Mouse (Mus musculus): ENCODE results near the gene Clcnkb. TPM values are rescaled to one million over a fixed set of nuclear protein-coding genes. Genes with fewer than 3 reads are reported as not detected.

Gene Clcnkb
- polyA plus RNA-seq, 1 experiment from 2014 or later: not detected

DNA sequence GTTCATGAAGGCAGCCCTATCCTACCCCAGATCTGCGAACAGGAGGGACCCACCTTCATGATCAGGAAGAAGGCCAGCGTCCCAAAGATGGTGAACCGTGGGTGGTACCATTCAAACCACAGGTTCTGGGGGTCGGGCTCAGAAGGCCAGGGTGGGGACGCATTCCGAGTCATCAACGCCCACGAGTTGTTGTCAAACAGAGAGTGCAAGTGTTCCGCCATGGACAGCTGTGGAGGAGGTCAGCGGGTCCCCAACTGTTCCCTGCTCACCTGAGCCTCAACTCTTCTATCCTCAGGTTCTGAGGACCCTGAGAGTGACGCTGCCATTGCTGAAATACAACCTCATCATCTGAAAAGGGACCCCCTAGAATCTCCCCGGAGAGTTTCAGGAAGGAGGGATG lies 24.5 kb downstream of the Clcnkb start:
- no peak for ATAC-seq (replicated peaks)
- WGBS: 78% methylated on average over 12 of the region's 12 CpGs
- Histone ChIP-seq H3K27me3 (replicated peaks) (no peaks in the 10 kb centered on the region), H3K27ac (no peak overlapping the region), H3K9ac (no peak overlapping the region), H3K4me3 (no peak overlapping the region), H3K9me3 (no peaks in the 10 kb centered on the region), H3K4me1 (no peaks in the 10 kb centered on the region), H3K36me3 (replicated peaks) (no peaks in the 10 kb centered on the region), H3K4me2 (no peak overlapping the region)

DNA sequence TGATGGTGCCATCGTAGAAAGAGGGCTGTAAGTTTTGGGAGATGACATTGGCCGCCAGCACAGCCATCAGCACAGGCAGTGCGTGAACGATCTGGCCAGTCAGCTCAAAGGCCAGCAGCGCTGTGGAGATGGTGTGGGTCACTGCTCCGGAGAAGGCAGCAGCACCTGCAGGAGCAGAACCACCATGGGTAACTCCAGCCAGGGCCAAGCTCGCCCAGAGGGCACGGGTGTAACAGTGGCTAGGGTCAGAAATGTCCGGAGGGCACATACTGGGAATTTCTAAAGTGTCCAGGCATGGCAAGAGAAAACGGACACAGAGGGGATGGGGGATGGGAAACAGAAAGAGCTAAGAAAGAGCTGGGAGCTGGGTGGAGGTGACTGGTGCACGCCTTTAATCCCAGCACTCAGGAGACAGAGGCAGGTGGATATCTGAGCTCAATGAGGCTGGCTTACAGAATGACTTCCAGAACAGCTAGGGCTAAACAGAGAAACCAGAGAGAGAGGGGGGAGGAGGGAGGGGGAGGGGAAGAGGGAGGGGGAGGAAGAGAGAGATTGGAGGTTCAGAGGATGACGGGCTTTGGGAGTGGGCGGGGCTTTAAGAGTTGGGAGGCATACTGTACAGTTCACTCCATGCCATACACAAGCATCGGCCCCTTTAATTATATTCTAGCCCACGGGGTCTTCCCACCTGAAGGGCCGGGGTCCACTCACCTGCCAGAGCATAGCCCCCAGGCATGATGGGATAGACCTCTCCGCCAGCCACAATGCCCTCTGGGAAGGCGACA lies 26.3 kb downstream of the Clcnkb start:
- no peak overlapping the region for H3K9ac ChIP-seq
- ATAC-seq (replicated peaks): no peak
- no peak overlapping the region for H3K4me2 ChIP-seq

GRCm38 (mm10) chr4:141387933-141388332 lies 27.9 kb downstream of the Clcnkb start:
- H3K4me2 ChIP-seq: no peak overlapping the region
- H3K9ac ChIP-seq: no peak overlapping the region
- H3K4me1 ChIP-seq: no peaks in the 10 kb centered on the region
- ATAC-seq (replicated peaks): 0 out of 2 replicates have a peak, but pooled peaks have one; percentile 16
- 67% methylated on average over 5 of the region's 5 CpGs for WGBS
- H3K4me3 ChIP-seq: no peak overlapping the region
- H3K27ac ChIP-seq: no peak overlapping the region
- H3K27me3 ChIP-seq (replicated peaks): peaks cover 18% of the 10 kb centered on the region
- no peaks in the 10 kb centered on the region for H3K36me3 ChIP-seq (replicated peaks)
- H3K9me3 ChIP-seq: no peaks in the 10 kb centered on the region

More for the DNA sequence above, 26.3 kb downstream of the Clcnkb start:
- H3K4me3 ChIP-seq: no peak overlapping the region
- H3K36me3 ChIP-seq (replicated peaks): no peaks in the 10 kb centered on the region
- H3K9me3 ChIP-seq: no peaks in the 10 kb centered on the region
- peaks cover 2% of the 10 kb centered on the region; the same call in 1 of the 2 replicates for H3K27me3 ChIP-seq (replicated peaks)
- H3K4me1 ChIP-seq: no peaks in the 10 kb centered on the region
- 69% methylated on average over 18 of the region's 18 CpGs for WGBS
- H3K27ac ChIP-seq: no peak overlapping the region

GRCm38 (mm10) chr4:141387093-141387784 lies 28.6 kb downstream of the Clcnkb start:
- Histone ChIP-seq H3K27ac (no peak overlapping the region), H3K9me3 (no peaks in the 10 kb centered on the region), H3K9ac (no peak overlapping the region), H3K4me2 (no peak overlapping the region), H3K27me3 (replicated peaks) (peaks cover 25% of the 10 kb centered on the region), H3K36me3 (replicated peaks) (no peaks in the 10 kb centered on the region), H3K4me1 (peaks cover 3% of the 10 kb centered on the region), H3K4me3 (no peak overlapping the region)
- ATAC-seq (replicated peaks): peak; percentile 40; the same call in 1 of the 2 replicates
- 19% methylated on average over 5 of the region's 5 CpGs for WGBS

GRCm38 (mm10) chr4:141386150-141386549 lies 29.7 kb downstream of the Clcnkb start:
- no peaks in the 10 kb centered on the region; the same call in 1 of the 2 replicates for H3K36me3 ChIP-seq (replicated peaks)
- no peak overlapping the region for H3K4me3 ChIP-seq
- no peak overlapping the region for H3K9ac ChIP-seq
- H3K4me2 ChIP-seq: no peak overlapping the region
- peaks cover 8% of the 10 kb centered on the region for H3K4me1 ChIP-seq
- no peak for ATAC-seq (replicated peaks)
- WGBS: 76% methylated on average over 7 of the region's 7 CpGs
- no peak overlapping the region for H3K27ac ChIP-seq
- H3K27me3 ChIP-seq (replicated peaks): peaks cover 36% of the 10 kb centered on the region
- no peaks in the 10 kb centered on the region for H3K9me3 ChIP-seq

DNA sequence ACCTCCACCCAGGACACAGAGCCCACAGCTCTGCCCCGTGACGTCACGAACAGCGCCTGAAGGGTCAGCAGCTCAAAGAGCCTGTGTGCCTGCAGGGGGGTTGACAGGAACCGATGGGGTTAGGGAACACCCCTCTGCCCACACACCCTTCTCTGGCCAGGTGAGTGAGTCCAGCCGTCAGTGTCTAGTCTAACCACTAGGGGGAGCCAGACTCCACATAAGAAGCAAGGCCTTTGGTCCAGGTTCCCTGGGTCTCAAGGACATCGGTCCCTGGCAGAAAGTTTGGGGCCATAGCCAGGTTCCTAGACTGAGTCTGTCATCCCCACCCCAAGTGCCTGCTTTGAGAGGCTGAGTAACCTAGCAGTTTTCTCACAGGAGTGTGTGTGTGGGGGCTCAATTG lies 30.5 kb downstream of the Clcnkb start:
- H3K27me3 ChIP-seq (replicated peaks): peaks cover 44% of the 10 kb centered on the region
- no peak overlapping the region for H3K4me2 ChIP-seq
- no peaks in the 10 kb centered on the region; the same call in 1 of the 2 replicates for H3K36me3 ChIP-seq (replicated peaks)
- H3K4me3 ChIP-seq: no peak overlapping the region
- peak; percentile 38; the same call in 1 of the 2 replicates for ATAC-seq (replicated peaks)
- WGBS: under 1% methylated on average over 7 of the region's 7 CpGs
- H3K4me1 ChIP-seq: peaks cover 8% of the 10 kb centered on the region
- no peak overlapping the region for H3K9ac ChIP-seq
- H3K27ac ChIP-seq: no peak overlapping the region
- no peaks in the 10 kb centered on the region for H3K9me3 ChIP-seq

- no peak overlapping the region for H3K9ac ChIP-seq
- peaks cover 47% of the 10 kb centered on the region for H3K27me3 ChIP-seq (replicated peaks)
- peak; percentile 24; the same call in 1 of the 2 replicates for ATAC-seq (replicated peaks)
- H3K36me3 ChIP-seq (replicated peaks): no peaks in the 10 kb centered on the region; the same call in 1 of the 2 replicates
- H3K9me3 ChIP-seq: no peaks in the 10 kb centered on the region
- H3K27ac ChIP-seq: no peak overlapping the region
- peak overlapping the region; percentile 54 for H3K4me2 ChIP-seq
- 5% methylated on average over 25 of the region's 25 CpGs for WGBS
- peaks cover 8% of the 10 kb centered on the region for H3K4me1 ChIP-seq
- H3K4me3 ChIP-seq: peak overlapping the region; percentile 28
Observed at GRCm38 (mm10) chr4:141382406-141382805, 33.4 kb downstream of the Clcnkb start.

DNA sequence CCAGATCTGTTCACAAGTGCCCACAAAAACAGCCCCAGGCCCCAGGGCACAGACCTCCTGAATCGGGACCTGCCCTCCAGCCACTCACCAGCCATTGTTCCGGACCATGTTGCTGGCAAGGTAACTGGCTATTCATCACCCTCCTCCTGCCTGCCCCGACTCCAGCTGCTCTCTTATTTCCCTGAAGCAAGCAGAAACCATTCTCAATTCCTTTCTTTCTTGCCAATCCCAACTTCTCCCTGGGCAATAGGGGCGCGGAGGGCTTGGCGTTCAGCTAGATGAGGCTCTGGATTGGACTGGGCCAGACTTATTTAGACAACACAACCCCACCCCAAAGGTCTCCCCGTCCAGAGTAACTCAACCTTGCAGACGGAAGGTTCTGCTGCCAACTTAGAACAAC lies 36.1 kb downstream of the Clcnkb start:
- Histone ChIP-seq H3K36me3 (replicated peaks) (no peaks in the 10 kb centered on the region; the same call in 1 of the 2 replicates), H3K9me3 (no peaks in the 10 kb centered on the region), H3K4me2 (no peak overlapping the region), H3K4me1 (peaks cover 8% of the 10 kb centered on the region), H3K9ac (no peak overlapping the region), H3K4me3 (no peak overlapping the region), H3K27me3 (replicated peaks) (peaks cover 46% of the 10 kb centered on the region), H3K27ac (no peak overlapping the region)
- ATAC-seq (replicated peaks): no peak
- 57% methylated on average over 8 of the region's 8 CpGs for WGBS

- WGBS: 91% methylated on average over 5 of the region's 5 CpGs
- H3K4me3 ChIP-seq: no peak overlapping the region
Observed at GRCm38 (mm10) chr4:141372426-141372825, 43.4 kb downstream of the Clcnkb start.

GRCm38 (mm10) chr4:141367997-141368791 lies 47.6 kb downstream of the Clcnkb start, which contains the start of gene Fam131c:
TSS of gene Fam131c (plus strand) at chr4:141368220.
- H3K9me3 ChIP-seq: no peaks in the 10 kb centered on the region
- peak within 1 kb of the TSS; percentile 70 for H3K9ac ChIP-seq
- H3K4me3 ChIP-seq: peak within 1 kb of the TSS; percentile 70
- peaks cover 12% of the 10 kb centered on the region; the same call in 1 of the 2 replicates for H3K4me1 ChIP-seq
- no peak within 1 kb of the TSS for H3K27ac ChIP-seq
- no peaks in the 10 kb centered on the region for H3K36me3 ChIP-seq (replicated peaks)
- peak; percentile 64 for ATAC-seq (replicated peaks)
- WGBS: 2% methylated on average over 45 of the region's 71 CpGs
- peak within 1 kb of the TSS; percentile 92 for H3K4me2 ChIP-seq
- H3K27me3 ChIP-seq (replicated peaks): peaks cover 24% of the 10 kb centered on the region

More at GRCm38 (mm10) chr4:141372426-141372825, 43.4 kb downstream of the Clcnkb start:
- no peak overlapping the region for H3K9ac ChIP-seq
- no peaks in the 10 kb centered on the region for H3K9me3 ChIP-seq
- H3K27ac ChIP-seq: no peak overlapping the region
- no peaks in the 10 kb centered on the region for H3K36me3 ChIP-seq (replicated peaks)
- no peaks in the 10 kb centered on the region for H3K27me3 ChIP-seq (replicated peaks)
- no peak for ATAC-seq (replicated peaks)
- peaks cover 11% of the 10 kb centered on the region; the same call in 1 of the 2 replicates for H3K4me1 ChIP-seq
- H3K4me2 ChIP-seq: no peak overlapping the region

- H3K9ac ChIP-seq: no peak overlapping the region
Observed at GRCm38 (mm10) chr4:141365876-141366275, 49.9 kb downstream of the Clcnkb start.

More at GRCm38 (mm10) chr4:141365876-141366275, 49.9 kb downstream of the Clcnkb start:
- ATAC-seq (replicated peaks): no peak
- H3K27me3 ChIP-seq (replicated peaks): peaks cover 28% of the 10 kb centered on the region
- no peak overlapping the region for H3K27ac ChIP-seq
- H3K4me3 ChIP-seq: no peak overlapping the region
- 63% methylated on average over 7 of the region's 7 CpGs for WGBS
- no peaks in the 10 kb centered on the region for H3K36me3 ChIP-seq (replicated peaks)
- peaks cover 12% of the 10 kb centered on the region; the same call in 1 of the 2 replicates for H3K4me1 ChIP-seq
- H3K9me3 ChIP-seq: no peaks in the 10 kb centered on the region
- H3K4me2 ChIP-seq: no peak overlapping the region
